Mouse (Mus musculus): ENCODE results near the gene Ccnt2. TPM values are rescaled to one million over a fixed set of nuclear protein-coding genes. Genes with fewer than 3 reads are reported as not detected.

Ccnt2 gene
- total RNA-seq, 2 experiments from 2014 or later = 37.7 to 40.0 TPM

DNA sequence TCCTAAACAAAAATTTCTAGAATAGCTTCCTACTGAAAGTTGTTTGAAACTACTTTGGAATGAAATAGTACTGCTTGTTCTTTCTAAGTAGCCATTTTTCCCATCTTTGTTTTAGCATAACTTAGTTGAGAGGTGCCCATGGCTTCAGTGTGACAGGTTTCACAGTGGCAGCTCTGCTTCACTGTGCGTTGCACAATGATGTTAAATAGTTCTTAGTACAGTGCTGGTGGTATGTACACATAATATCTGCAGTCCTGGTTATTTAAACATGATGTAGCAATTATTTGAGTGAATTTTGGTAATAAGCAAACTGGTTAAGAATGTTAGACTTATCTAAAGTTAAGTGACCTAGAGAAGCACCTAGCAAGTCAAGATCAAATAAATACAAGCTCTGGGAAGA, 19.5 kb downstream of the Ccnt2 start:
- no peak for DNase-seq

DNA sequence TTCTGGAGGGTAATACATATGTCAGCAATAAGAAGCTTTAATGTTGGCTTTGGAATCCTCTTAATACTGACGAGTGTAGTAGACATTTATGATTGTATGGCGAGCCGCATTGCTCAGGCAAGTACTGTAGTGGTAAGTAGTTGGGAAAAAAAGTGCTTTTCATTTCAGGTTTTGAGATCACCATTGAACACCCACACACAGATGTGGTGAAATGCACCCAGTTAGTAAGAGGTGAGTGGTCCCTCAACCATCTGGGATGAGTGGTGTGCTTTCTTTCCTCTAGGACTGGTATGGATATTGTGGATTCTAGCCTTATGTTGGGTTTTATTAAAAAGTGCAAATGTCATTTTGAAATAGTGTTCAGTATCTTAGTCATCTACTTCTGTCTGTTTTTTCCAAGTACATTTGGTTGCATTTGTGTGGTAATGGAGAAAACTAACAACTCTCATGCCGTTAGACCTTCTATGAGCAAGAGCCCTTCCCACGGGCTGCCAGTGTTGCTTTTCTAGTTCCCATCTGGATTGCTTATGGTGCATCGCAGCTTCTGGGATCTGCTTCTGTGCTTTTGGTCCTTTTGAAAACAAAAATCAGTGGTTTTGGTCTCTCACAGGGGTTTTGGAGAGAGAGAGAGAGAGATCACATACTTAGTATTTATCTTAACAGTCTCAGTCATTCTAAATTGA, 21.3 kb downstream of the Ccnt2 start:
- no peak for DNase-seq

DNA sequence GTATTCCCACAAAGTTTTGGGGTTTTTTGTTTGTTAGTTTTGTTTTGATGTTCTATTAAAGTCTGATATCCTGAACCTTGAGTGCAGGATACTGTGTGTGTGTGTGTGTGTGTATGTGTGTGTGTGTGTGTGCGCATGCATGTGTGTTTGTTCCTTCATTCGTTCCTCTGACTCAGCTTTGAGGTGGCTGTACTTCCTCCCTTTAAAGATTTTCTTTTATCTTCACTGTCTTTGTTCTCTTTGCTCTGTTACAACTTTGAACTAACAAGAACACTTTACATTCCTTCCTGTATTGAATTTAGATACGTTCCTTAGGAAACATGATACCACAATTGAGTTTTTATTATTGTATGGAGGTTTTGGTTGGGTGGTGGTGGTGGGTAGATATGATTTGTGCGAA, 22.4 kb downstream of the Ccnt2 start:
- DNase-seq = no peak

GRCm38 (mm10) chr1:127796752-127797151, 22.8 kb downstream of the Ccnt2 start:
- no peak for DNase-seq

GRCm38 (mm10) chr1:127802916-127803315, 29.0 kb downstream of the Ccnt2 start:
- no peak for DNase-seq

DNA sequence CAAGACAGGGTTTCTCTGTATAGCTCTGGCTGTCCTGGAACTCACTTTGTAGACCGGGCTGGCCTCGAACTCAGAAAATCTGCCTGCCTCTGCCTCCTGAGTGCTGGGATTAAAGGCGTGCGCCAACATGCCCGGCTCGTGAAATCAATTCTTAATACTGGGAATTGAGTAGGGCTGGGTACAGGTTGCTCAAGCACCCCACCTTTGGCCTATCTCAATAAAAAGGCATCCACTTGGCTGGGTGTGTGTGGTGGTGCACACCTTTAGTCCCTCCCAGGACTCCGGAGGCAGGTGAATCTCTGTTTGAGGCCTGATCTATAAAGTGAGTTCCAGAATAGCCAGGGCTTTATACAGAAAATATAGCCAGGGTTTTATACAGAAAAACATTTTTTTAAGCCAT, 34.7 kb downstream of the Ccnt2 start:
- no peak for DNase-seq

GRCm38 (mm10) chr1:127812929-127813328, 39.0 kb downstream of the Ccnt2 start:
- DNase-seq = no peak

DNA sequence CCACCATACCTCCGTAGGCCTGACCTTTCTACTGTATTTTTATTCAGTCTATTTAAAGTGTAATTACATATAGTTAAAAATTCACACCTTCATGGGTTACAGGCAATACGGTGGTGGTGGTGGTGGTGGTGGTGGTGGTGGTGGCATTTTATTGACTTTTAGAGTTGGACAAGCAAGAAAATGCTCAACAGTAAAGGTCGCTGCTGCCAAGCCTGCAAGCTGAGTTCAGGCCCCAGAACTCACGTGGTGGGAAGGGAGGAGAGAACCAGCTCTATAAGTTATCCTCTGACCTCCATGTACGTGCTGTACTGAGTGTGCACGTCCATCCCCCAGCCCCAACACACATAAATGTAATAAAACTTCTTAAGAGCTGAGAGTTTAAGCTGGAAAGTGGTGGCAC, 42.4 kb downstream of the Ccnt2 start:
- no peak for DNase-seq

GRCm38 (mm10) chr1:127827325-127827724, 53.4 kb downstream of the Ccnt2 start:
- DNase-seq = peak; percentile 21

DNA sequence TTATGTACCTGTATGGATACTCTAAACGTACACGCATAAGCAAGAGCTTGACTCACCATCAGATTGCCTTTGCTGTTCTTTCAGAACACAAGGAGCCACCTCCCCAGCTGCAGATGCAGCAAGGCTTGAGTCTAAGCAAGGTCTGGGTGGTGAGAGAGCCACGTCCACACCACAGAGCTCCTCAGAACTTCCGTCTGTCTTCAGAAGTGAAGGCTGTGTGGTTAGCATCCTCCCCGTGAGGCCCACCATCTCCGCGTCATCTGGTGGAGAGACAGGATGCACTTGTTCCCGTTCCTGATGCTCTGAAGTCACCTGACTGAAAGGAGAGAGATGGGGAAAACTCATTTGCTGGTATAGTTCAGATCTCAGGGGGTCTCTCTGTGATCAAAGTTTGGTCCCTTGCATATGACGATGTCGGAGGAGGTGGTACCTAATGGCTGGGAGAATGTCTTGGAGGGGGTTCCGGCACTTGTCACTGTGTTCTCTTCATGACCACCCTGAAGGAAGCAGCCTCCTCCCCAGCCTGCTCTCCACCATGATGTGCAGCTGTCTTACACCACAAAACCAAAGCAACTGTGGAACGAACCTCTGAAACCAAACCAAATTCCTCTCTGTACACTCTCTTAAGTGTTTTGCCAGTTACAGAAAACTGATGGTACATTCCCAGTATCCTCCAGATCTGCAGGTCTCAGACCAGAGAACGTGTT, 56.4 kb downstream of the Ccnt2 start:
- no peak for DNase-seq

DNA sequence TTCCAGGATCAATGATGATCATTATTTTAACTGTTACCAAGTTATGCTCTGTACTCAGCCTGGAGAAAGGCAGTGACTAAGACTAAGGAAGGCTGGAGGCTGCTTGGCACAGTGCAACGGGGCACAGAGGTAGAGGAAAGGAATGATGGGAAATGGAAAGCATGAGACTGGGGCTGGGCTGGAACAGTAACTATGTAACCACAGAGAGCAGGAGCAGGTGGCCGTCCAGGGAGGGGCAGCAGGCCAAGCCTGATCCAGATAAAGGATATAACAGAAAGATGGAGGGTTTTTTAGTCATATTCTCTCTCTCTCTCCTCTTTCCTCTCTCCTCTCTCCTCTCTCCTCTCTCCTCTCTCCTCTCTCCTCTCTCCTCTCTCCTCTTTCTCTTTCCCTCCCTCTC, 59.8 kb downstream of the Ccnt2 start:
- DNase-seq = no peak

DNA sequence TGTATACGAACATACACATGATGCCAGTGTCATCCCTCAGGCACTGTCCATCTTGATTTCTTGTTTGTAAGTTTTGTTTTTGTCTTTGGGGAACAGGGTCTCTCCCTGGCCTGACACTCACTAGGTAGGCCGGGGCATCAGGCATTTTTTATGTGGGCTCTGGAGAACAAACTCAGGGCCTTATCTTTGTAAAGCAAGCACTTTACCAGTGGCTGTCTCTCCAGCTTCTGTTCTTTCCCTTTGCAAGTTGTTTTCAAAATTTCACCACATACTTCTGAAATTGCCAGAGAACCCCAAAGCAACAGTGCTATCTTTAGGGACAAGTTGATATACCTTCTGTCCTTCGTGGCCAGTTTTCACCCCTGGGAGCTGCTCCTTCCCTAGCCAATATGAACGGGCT, 60.2 kb downstream of the Ccnt2 start:
- DNase-seq = no peak

GRCm38 (mm10) chr1:127836619-127837018, 62.7 kb downstream of the Ccnt2 start:
- no peak for DNase-seq

DNA sequence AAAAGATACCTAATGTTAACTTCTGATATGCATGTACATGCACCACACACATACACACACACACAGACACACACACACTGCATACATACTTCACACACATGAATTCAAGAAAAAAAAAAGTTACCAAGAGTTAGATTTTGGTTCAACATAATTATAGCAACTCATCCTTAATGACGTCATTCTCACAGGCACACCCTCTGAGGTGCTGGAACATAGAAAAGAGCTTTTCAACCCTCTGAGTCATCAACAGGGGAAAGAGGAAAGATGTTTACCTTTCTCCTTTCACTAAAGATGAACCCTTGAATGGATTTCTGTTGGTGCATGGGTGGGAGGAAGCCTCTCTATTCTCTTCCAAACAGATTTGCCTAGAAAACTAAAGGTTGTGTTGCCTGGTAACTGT, 64.6 kb downstream of the Ccnt2 start:
- DNase-seq = no peak

DNA sequence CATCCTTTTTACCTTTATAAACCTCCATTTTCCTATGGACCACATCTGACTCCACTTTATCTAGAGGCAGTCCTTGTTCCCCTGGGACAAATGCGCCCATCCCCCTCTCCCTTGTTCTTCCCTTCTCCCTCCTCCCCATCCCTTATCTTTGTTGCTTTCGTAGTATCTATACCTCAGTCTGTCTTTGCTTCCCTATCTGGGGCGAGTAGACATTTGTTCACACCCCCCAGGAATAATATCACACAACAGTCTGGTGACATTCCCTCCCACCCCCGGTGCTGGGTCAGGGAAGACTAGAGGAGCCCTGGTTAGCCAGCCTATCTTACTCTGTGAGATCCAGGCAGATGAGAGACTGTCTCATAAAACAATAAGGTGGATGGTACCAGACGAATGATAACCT, 71.5 kb downstream of the Ccnt2 start:
- DNase-seq = no peak

DNA sequence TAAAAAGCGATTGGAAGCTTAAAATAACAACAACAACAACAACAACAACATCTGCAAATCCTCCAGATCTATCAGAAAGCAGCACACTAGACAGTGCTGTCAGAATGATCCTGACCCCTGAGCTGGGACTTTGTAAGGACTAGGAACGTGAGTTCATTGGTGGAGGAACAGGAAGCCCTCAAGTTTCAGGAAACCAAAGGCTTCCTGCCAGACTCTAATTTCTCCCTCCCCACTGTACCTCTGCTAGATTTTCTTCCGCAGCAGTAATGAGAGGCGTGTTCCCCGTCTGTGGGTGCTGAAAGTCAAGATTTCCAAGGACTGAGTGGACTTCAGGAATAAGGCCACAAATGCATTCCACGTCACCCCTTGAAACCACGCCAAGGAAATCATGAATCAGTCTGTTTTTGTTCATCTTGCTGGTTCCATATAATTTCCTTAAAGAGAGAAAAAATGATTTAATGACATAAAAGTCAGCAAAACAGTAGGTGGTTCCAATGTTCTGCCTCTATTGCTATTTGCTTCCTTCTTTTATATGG, 76.2 kb downstream of the Ccnt2 start:
- peak; percentile 9 for DNase-seq

- no peak for DNase-seq
These were observed 80.7 kb downstream of the Ccnt2 start, which contains the start of gene Map3k19 for GRCm38 (mm10) chr1:127854486-127855222. TSS of gene Map3k19 (minus strand) at chr1:127855031.

Other genes starting within 250 kb of the Ccnt2 start
- gene Tmem163, start 94.6 kb upstream of the Ccnt2 start, total RNA-seq (2021) = 10 to 100 TPM; 13.8 to 14.7 TPM
- gene Acmsd, start 44.8 kb upstream of the Ccnt2 start, total RNA-seq (2021) = under 1 TPM; 0.31 to 0.59 TPM
- not detected for gene Map3k19, start 80.9 kb downstream of the Ccnt2 start, total RNA-seq (2021)
- 10 to 100 TPM; 44.2 to 44.7 TPM for gene Rab3gap1, start 94.6 kb downstream of the Ccnt2 start, total RNA-seq (2021)